Mouse (Mus musculus) frontal cortex, postnatal 10 days (tissue): Measurements from ENCODE around the gene Tmem269.

Experiments
- DNase-seq, 2 experiments: peaks; one replicate each; pipeline ENCODE4 v3.0.0; 2022; ENCODE audit warnings: low spot score in 2 of 2, mixed read lengths in 1 of 2

The Tmem269 gene

GRCm38 (mm10) chr4:119218169-119218568 lies at the start of gene Tmem269:
TSS of gene Tmem269 (minus strand) at chr4:119218217.
- no peak for DNase-seq

- DNase-seq = no peak
Measured at GRCm38 (mm10) chr4:119266606-119267005, 48.6 kb upstream of the Tmem269 start.

DNA sequence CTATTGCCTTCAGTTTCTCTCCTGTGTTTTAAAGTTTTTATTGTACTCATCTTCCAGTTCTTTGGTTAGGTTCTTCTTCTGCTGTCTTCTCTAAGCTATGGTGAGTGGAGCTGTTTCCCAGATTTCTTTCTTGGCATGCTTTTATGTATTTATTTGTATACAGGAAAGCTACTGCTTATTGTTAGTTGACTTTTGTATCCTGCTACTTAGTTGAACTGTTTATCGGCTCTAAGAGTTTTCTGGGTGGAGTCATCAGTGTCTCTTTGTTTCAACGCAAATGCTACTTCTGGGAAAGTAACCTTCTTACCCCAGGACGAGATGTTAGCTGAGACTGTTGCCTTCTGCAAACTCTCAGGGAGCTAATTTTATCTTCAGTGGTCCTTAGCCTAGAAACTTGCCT lies 45.4 kb upstream of the Tmem269 start:
- no peak for DNase-seq

DNA sequence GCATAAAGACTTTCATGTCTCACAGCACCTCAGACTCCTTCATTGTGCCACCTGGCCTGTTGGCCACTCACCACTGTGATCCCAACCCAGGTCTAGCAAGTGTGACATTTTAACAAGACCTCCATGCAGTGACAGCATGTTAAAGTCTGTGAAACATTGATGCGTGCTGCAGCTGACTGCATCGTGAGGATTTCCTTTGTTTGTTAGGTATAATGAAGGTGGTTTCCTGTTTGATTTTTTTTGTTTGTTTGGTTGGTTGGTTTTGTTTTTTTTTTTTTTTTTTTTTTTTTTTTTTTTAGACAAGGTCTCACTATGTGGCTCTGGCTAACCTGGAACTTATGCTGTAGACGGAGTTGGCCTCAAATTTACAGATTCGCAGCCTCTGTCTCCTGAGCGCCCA lies 44.5 kb upstream of the Tmem269 start:
- no peak for DNase-seq

DNA sequence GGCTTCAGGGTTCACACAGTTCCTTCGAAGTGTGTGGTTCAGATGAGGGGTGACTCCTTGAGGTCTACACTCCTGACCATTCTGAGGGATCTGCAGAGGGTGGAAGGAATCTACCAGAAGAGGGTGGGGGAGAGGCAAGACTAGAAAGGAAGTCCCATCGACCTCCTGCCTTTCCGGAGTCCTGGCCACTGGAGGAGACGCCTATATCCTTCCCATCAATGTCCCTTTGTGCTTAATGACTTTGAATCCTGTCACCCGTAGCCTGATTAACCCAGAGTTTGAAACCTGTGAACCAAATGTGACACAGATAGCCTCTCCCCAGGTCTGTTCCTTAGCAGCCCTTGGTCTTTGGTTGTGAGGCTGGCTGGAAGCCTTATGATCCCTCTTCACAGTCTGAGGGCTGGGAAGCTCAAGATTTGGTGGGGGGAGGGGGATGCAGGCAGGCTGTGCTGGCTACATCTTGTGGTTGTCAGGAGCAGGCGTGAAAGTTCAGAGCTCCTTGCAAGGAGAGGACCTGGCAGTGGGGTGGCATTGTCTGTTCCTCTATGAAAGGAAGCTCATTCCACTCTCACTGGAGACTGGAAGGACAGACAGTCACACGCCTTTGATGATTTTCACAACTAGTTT lies 43.2 kb upstream of the Tmem269 start:
- no peak for DNase-seq

DNA sequence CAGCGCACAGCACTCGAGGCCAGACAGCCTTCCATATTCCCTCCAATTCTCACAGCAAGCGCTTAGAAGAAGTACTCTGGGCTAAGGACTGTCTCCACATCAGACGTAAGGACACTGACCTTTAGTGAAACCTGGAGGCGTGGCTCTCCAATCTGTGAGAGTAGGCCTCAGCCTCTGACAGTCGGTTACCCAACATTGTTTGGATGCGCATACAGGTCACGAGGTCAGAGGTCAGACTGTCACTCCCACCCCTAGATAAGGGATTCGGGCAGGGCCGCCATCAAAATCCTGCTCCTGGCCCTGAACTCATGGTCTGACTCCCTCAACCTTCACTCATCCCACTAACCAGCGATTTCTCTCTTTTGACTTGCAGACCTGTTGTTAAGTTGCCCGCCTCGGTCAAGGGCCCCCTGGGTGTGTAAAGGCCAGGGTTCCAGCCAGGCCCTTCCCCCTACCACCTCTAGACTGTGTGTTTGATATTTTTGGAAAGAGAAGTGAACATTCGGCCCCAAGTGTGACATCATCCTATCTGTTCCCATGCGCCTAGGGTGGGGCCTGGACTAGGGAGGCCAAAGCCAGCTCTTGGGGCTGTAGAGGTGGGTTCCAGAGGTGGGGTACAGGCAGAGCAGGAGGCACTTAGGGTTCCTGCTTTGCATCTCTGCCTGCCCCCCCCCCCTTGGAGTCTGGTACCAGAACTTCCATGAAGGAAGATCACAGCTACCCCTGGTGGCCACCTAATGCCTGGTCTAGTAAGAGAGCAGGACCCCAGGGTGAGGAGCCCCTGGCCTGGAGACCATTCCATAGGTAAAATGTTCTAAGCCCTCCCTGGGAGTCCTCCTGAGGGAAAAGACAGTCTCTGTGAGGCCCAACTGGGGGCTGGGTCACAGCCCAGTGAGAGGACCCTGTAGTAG lies 41.6 kb upstream of the Tmem269 start:
- DNase-seq = no peak

GRCm38 (mm10) chr4:119257083-119257482 lies 39.1 kb upstream of the Tmem269 start:
- DNase-seq = no peak

DNA sequence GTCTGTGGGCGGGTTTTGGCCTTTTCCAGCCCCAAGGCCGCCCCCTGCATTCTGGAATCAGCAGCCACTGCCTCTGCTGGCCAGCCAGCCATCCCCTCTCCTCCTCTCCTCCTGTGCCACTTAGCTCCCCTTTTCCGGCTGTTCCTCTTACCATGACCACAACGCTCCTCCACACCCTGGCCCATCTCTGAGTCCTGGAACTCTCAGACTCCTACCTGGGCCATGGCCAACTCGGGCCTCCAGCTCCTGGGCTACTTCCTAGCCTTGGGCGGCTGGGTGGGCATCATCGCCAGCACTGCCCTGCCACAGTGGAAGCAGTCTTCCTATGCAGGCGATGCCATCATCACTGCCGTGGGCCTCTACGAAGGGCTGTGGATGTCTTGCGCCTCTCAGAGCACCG lies 37.3 kb upstream of the Tmem269 start, which contains the start of gene Cldn19:
Gene Cldn19 (plus strand): TSS at position 64 of the 400 bp plus-strand sequence.
- no peak for DNase-seq

GRCm38 (mm10) chr4:119254012-119254618 lies 36.1 kb upstream of the Tmem269 start:
- peak in 1 of 2 experiments; percentile 33 for DNase-seq

DNA sequence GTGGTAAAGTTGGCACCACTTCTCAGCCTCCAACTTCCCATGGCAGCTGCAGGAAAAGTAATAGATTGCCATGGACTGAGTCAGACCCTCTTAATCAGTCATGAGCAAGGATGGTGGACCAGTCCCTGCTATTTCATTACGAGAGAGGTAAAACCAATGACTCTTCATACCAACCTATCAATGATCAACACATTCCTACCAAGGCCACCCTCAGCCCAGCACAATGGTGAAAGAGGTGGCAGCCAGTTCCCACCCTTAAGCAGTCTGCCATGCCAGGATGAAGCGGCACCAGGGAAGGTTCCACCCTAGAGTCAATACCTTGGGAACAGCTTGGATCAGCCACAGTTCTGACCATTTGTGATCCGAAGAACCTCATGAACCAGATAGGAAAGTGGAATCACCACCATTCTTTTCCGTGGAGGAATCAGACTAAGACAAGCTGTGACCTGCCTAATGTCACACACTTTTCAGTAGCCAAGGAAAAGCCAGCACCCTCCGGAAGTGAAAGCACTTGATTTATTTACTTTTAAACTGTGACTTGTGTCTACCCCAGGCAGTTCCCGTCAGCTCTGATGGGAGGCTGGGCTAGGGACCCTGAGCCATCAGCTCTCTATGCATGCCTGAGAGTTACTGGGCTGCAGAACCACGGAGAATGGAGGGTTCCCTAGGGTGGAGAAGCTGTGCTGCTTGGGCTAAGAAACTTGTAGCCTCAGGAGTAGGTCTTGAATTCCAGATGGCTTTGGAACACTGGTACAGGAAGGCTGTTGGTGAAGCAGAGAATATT lies 34.2 kb upstream of the Tmem269 start:
- no peak for DNase-seq

DNA sequence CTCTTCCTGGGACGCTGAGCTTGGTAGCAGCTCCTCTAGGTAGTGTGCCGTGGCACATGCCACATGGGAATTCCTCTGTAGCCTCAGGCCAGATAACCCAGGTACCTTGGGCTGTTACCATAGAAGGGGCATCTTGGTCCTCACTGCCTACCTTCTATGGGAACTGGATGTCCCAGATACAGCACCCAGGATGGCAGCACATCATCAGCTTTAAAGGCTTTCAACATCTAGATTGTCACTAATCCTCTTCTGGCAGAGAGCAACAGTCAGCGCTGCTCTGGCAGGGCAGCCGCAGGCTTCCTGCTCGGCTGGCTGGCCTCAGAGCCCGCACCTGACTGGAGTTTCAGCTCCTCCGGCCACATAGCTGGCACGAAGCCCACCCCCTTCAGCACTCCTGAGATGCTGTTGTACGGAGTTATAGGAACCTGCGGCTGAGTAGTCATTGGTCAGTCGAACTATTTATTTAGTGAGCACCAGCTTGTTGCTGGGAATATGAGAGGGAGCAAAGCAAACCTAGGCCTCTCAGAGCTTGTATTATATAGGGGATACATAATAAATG lies 30.5 kb upstream of the Tmem269 start:
- DNase-seq = no peak

DNA sequence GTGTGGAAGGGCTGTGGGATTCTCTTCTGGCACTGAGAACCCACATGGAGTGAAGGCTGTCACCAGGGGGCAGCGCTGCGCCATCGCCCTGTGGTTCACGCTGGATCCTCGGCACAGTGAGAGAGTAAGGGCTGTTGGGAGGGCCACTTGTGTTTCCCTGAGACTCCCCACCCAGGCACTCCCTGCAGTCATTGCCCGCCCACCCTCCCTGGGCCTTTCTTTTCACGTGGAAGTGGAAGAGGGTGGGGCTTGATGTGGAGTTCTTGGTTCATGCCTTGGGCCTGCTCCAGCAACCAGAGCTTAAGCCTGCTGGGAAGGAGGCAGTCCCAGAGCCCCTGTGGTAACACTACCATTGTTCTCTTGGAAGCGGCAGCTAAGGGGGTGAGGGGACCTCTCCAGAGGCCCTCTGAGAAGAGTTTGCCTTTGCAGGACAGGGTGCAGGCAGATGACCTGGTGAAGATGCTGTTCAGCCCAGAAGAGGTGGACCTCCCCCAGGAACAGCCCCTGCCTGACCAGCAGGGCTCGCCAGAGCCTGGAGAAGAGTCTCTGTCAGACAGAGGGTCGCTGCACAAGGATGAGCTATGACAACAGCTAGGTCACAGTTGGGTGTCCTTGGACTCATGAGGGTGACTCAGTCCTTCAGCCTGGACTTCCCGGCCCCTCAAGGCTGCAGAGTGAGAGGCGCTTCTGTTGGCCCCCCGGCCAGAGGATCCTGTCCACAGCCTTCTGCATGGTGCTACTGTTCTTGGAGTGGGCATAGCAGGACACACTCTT lies 29.6 kb upstream of the Tmem269 start:
- peak in 1 of 2 experiments; percentile 65 for DNase-seq

GRCm38 (mm10) chr4:119246688-119247225 lies 28.7 kb upstream of the Tmem269 start:
- DNase-seq = no peak

GRCm38 (mm10) chr4:119245961-119246360 lies 27.9 kb upstream of the Tmem269 start:
- no peak for DNase-seq

DNA sequence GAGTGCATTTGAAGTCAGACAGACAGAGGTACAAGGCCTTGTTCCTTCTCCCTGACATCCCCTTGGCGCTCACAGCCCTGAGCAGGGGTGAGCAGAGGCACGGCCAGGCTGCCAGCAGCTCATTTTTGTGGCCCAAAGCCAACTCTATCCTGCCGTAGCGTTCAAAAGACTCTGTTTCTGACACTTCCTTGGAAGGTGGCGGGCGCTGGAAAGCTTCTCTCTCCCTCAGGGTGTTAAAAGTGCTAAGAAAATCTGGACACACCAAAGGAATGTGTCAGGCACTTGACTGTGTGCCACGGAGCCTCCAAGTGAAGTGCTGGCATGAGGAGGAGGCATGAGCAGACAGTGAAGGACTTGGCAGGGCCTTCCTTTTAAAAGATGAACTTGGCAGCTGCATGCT lies 27.5 kb upstream of the Tmem269 start:
- peak; percentile 44 to 66 for DNase-seq

DNA sequence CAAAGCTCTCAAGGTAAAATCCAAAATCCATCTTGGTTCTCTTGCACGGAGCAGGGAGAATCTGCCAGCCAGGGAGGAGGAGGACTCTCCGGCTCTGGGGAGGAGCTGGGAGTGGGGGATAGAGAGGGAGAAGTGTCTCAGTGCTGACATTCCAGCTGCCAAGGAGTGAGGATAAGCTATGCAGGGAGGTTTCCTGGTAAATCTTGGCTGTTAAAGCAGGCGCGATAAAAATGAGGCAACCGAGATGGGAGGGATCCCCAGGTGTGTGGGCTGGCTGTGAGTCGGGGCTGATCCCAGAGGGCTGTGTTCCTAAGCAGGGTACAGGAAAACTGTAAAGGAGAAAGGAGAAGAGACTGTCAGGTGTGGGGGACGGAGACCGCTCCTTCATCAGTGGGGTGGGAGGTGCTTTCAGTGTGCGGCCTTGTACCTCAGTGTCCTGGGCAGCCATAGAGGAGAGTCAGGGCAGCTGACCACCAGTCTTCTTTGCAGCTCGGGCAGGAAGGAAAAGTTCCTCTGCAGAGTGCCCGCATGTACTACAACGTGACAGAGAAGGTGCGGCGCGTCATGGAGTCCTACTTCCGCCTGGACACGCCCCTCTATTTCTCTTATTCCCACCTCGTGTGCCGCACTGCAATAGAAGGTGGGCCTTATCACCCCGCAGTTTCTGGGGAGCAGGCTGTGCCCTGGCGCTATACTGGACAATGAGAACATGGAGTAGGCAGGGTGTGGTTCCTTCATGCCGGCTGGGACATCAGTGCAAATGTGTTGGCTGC lies 26.6 kb upstream of the Tmem269 start:
- peak; percentile 22 to 42 for DNase-seq

GRCm38 (mm10) chr4:119242571-119242970 lies 24.6 kb upstream of the Tmem269 start:
- DNase-seq = no peak

GRCm38 (mm10) chr4:119241664-119242063 lies 23.6 kb upstream of the Tmem269 start:
- DNase-seq = peak; percentile 56 to 60

- DNase-seq = no peak
Measured at GRCm38 (mm10) chr4:119239181-119239682, 21.2 kb upstream of the Tmem269 start.
